Mouse (Mus musculus): ENCODE measurements around the gene Ppt2.

Gene Ppt2

DNA sequence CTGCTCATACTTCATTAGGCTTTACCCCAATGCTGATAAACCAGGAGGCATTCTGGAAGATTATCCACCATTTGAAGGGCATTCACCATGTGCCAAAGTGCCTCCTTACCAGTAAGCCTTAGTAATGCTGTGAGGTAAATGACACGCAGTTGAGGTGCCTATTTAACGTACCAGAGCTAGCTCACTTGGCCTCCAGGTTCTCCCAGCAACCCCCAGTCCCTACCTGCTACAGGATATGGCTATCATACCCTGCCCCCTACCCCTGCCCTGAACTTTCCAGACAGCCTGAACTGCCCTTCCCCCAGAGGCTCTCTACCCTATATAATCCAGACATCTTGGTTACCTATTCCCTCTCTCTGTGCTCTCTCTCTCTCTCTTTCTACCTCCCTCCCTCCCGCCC, 39.5 kb downstream of the Ppt2 start:
- no peak for DNase-seq (ENCODE audit: low spot score in 2 of 2)

DNA sequence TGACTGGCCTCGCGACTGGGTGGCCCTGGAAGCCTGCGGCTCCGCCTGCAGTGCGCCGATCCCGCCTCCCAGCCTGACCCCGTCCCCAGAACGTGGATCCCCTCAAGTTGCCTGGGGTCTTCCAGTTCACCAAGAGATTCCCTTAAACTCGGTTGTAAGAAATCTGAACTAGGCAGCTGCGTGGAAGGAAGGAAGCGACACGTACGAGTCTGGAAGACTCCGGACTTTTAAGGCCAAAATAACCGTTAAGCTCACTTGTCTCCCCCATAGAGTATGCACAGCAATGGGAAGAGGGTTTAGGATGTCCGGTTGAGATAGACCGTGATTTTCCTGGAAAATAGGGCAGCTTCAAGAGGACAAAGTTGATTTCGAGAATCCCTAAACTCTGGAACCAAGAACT, 40.5 kb downstream of the Ppt2 start:
- DNase-seq (ENCODE audit: low spot score in 2 of 2): no peak

GRCm38 (mm10) chr17:34587423-34587811, 40.9 kb downstream of the Ppt2 start:
- DNase-seq (ENCODE audit: low spot score in 2 of 2): peak; percentile 97 to 98

GRCm38 (mm10) chr17:34586796-34587422, 41.4 kb downstream of the Ppt2 start:
- DNase-seq (ENCODE audit: low spot score in 2 of 2): peak; percentile 85 to 87

DNA sequence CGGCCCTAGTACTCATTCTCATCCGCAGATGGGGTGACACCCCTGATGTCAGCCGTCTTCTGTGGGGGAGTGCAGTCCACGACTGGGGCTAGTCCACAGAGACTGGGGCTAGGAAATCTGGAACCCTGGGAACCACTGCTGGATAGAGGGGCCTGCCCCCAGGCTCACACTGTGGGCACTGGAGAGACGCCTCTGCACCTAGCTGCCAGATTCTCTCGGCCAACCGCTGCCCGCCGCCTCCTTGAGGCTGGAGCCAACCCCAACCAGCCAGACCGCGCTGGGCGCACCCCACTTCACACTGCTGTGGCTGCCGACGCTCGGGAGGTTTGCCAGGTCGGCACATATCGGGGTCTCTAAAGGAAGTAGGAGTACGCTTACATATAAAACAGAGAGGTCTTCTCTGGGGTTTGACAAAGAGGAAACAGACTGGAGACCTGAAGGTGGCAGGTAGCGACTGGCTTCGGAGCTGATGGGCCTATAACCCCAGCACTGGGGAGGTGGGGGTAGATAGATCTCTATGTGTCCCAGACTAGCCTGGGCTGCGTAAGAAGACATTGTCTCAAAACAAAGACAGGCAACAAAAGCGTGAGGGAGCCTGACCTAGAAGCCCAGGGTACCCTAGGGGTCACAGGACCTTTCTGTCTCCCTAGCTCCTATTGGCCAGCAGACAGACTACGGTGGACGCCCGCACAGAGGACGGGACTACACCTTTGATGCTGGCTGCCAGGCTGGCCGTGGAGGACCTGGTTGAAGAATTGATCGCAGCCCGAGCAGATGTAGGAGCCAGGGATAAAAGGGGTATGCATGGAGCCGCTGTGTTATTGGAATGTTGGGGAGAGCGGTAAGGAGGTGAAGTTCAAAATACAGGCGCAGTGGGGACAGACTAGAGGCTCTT, 42.2 kb downstream of the Ppt2 start:
- no peak for DNase-seq (ENCODE audit: low spot score in 2 of 2)

- DNase-seq (ENCODE audit: low spot score in 2 of 2): no peak
These were observed 43.2 kb downstream of the Ppt2 start for GRCm38 (mm10) chr17:34585121-34585520.

DNA sequence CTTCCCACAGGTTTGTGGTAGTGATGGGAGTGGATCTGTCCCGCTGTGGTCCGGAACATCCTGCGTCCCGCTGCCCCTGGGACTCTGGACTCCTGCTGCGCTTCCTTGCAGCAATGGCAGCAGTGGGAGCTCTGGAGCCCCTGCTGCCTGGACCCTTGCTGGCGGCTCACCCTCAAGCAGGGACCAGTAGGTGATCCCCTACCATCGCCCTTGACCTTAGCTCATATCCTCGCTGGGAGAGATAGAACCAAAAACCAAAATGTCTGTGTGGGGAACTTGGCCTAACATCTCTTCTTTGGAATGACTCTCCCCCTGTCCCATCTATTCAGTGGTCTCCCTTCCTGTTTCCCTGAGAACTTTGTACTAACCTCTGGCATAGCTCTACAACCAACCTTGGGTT, 44.5 kb downstream of the Ppt2 start:
- no peak for DNase-seq (ENCODE audit: low spot score in 2 of 2)

DNA sequence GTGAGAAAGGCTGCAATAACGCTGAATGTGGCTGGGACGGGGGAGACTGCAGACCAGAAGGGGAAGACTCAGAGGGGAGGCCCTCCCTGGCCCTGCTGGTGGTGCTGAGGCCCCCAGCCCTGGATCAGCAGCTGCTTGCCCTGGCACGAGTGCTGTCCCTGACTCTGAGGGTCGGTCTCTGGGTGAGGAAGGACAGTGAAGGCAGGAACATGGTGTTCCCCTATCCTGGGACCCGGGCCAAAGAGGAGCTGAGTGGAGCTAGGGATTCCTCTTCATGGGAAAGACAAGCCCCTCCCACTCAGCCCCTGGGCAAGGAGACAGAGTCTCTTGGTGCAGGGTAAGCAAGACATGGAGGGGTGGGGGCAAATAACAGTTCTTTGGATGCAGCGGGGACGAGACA, 44.9 kb downstream of the Ppt2 start:
- DNase-seq (ENCODE audit: low spot score in 2 of 2): no peak

DNA sequence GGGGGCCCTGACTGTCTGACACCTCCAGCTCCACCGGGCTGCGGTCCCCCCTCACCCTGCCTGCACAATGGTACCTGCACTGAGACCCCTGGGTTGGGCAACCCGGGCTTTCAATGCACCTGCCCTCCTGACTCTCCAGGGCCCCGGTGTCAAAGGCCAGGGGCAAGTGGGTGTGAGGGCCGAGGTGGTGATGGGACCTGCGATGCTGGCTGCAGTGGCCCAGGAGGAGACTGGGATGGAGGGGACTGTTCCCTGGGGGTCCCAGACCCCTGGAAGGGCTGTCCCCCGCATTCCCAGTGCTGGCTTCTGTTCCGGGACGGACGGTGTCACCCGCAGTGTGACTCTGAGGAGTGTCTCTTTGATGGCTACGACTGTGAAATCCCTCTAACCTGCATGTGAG, 45.8 kb downstream of the Ppt2 start:
- DNase-seq (ENCODE audit: low spot score in 2 of 2): no peak

DNA sequence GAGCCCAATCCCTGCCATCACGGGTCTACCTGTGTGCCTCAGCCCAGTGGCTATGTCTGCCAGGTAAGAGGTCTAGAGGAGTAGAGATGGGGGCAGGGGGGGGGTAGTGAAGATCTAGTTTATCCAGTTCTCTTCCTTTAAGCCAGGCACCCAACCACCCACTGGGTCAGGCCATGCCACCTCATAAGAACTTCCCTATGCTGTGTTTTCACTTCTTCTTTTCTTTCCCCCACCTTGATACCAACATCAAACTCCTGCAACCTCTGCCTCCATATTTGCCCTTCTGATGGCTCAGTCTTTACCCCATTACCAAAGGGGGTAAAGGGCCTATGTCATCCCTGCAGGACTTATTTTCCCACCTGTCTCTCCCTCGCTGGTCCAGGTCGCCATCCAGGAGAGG, 50.2 kb downstream of the Ppt2 start:
- no peak for DNase-seq (ENCODE audit: low spot score in 2 of 2)

GRCm38 (mm10) chr17:34576577-34576976, 51.7 kb downstream of the Ppt2 start:
- DNase-seq (ENCODE audit: low spot score in 2 of 2): no peak

- DNase-seq (ENCODE audit: low spot score in 2 of 2): no peak
These were observed 55.9 kb downstream of the Ppt2 start for GRCm38 (mm10) chr17:34572361-34572760.

- DNase-seq (ENCODE audit: low spot score in 2 of 2): no peak
These were observed 56.4 kb downstream of the Ppt2 start for GRCm38 (mm10) chr17:34571875-34572274.

DNA sequence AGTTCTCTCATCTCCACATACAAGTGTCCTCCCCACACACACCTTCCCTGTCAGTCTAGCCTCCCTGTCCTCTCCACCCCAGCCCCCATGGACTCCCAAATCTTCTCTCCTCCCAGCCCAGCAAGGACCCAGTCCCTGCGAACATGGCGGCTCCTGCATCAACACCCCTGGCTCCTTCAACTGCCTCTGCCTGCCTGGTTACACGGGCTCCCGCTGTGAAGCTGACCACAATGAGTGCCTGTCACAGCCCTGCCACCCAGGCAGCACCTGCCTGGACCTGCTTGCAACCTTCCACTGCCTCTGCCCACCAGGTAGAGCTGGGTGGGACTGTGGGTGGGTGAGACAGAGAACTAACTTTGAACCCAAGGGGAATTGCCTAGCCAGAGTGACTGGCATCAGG, 58.4 kb downstream of the Ppt2 start:
- no peak for DNase-seq (ENCODE audit: low spot score in 2 of 2)

DNA sequence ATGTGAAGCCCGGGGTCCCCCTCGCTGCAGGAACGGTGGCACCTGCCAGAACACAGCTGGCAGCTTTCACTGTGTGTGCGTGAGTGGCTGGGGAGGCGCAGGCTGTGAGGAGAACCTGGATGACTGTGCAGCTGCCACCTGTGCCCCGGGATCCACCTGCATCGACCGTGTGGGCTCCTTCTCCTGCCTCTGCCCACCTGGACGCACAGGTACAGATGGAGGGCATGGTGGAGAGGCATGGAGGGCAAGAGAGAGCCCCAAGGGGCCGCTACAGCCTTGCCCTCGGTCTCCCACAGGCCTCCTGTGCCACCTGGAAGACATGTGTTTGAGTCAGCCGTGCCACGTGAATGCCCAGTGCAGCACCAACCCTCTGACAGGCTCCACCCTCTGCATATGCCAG, 59.9 kb downstream of the Ppt2 start:
- DNase-seq (ENCODE audit: low spot score in 2 of 2): no peak

DNA sequence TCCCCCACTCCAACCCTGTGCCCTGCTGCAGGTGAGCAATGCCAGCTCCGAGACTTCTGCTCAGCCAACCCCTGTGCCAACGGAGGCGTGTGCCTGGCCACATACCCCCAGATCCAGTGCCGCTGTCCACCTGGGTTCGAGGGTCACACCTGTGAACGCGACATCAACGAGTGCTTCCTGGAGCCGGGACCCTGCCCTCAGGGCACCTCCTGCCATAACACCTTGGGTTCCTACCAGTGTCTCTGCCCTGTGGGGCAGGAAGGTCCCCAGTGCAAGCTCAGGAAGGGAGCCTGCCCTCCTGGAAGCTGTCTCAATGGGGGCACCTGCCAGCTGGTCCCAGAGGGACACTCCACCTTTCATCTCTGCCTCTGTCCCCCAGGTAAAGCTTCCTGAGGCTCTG, 61.0 kb downstream of the Ppt2 start:
- DNase-seq (ENCODE audit: low spot score in 2 of 2): no peak

All from frontal cortex, postnatal 10 days (tissue).